Mouse (Mus musculus): ENCODE data around the gene A4gnt. TPM values are rescaled to one million over a fixed set of nuclear protein-coding genes. Genes with fewer than 3 reads are reported as not detected.

The A4gnt gene
- not detected in 2 replicates for polyA plus RNA-seq (2014; fragmentation: Nextera tagmentation; extraction: Ambion mirVana)

DNA sequence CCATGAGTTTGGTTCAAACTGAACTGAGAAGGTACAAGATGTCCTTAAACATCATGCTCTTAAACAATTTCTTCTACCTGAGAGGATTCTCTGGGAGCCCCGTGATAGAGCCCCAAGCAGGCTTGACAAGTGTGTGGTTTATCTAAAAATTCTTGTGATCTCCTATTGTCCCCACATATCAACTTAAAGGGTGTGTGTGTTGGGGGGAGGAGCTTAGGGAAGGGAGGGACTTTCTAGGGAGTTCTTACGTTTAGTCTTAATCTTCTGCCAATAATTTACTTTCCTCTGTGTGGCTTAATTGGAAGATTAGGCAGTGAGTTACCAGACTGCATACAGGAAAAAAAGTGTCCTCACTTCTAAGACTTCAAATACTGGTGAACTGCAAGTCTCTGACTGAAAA lies at the start of gene A4gnt:
Gene A4gnt (plus strand): TSS at position 301 of the 400 bp plus-strand sequence.
- DNase-seq (no peak), ATAC-seq (ENCODE audit: insufficient read depth) (no peak)
- Histone ChIP-seq H3K4me1 (ENCODE audit: insufficient read depth) (no peaks in the 10 kb centered on the region), H3K27ac (ENCODE audit: low read depth) (no peak within 1 kb of the TSS), H3K4me2 (no peak within 1 kb of the TSS), H3K9me3 (ENCODE audit: low read depth, low read length) (no peaks in the 10 kb centered on the region), H3K9ac (no peak within 1 kb of the TSS), H3K36me3 (ENCODE audit: insufficient read depth) (no peaks in the 10 kb centered on the region), H3K27me3 (ENCODE audit: insufficient read depth, low read length) (no peaks in the 10 kb centered on the region), H3K4me3 (ENCODE audit: low read depth, low read length) (no peak within 1 kb of the TSS)
- TF ChIP-seq CTCF (IDR thresholded peaks at IDR 0.05; ENCODE audit: low read depth) = no peak
- WGBS = 32% methylated on average over 2 of the region's 2 CpGs

DNA sequence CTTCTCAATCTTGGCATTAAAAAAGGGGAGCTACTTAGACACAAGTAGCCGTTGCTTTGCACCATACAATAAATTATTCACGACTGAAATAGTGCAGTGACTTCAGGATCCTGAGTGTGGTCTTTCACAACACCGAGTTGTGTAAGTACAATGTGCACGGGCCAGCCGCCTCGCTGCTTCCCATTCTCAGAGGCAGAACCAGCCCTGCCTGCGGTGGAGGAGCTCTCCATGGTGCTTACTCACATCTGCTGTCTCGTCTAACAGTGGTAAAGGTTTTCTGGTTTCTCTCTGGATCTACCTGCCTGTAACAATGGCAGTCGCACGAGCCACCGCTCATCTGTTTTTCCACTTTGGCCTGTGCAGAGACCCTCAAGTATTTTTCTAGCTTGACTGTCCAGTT lies 48.6 kb upstream of the A4gnt start:
- Histone ChIP-seq H3K27ac (ENCODE audit: low read depth) (no peak overlapping the region), H3K36me3 (ENCODE audit: insufficient read depth) (no peaks in the 10 kb centered on the region), H3K4me2 (no peak overlapping the region), H3K4me3 (ENCODE audit: low read depth, low read length) (no peak overlapping the region), H3K4me1 (ENCODE audit: insufficient read depth) (peaks cover 9% of the 10 kb centered on the region; the same call in 1 of the 2 replicates), H3K9ac (no peak overlapping the region), H3K27me3 (ENCODE audit: insufficient read depth, low read length) (no peaks in the 10 kb centered on the region), H3K9me3 (ENCODE audit: low read depth, low read length) (no peaks in the 10 kb centered on the region)
- TF ChIP-seq CTCF (IDR thresholded peaks at IDR 0.05; ENCODE audit: low read depth) = no peak
- no peak for ATAC-seq (ENCODE audit: insufficient read depth)
- WGBS = 18% methylated on average over 11 of the region's 11 CpGs
- peak; percentile 87 for DNase-seq

DNA sequence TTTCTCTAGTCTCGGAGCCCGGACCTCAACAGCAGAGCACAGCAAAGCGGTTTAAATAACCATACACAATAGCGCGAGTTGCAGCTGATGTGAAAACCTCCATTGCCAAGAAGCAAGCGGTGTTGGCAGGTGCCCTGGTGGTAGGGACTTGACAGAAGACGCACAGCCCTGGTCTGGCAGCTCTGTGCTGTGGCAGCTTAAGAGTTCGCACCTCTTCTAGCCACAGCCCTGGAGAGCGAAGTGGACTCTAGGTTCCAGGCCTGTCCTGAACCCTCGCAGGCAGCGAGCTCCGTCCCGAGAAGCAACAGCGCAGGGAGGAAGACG lies 44.3 kb upstream of the A4gnt start:
- H3K9ac ChIP-seq = peak overlapping the region; percentile 84
- H3K36me3 ChIP-seq (ENCODE audit: insufficient read depth) = no peaks in the 10 kb centered on the region
- under 1% methylated on average over 15 of the region's 15 CpGs for WGBS
- peak overlapping the region; percentile 91 for H3K4me3 ChIP-seq (ENCODE audit: low read depth, low read length)
- H3K9me3 ChIP-seq (ENCODE audit: low read depth, low read length) = no peaks in the 10 kb centered on the region
- no peak for TF ChIP-seq CTCF (IDR thresholded peaks at IDR 0.05; ENCODE audit: low read depth)
- DNase-seq (no peak), ATAC-seq (ENCODE audit: insufficient read depth) (no peak)
- H3K27ac ChIP-seq (ENCODE audit: low read depth) = peak overlapping the region; percentile 94; the same call in 1 of the 2 replicates
- H3K4me2 ChIP-seq = peak overlapping the region; percentile 83
- H3K27me3 ChIP-seq (ENCODE audit: insufficient read depth, low read length) = no peaks in the 10 kb centered on the region
- peaks cover 9% of the 10 kb centered on the region; the same call in 1 of the 2 replicates for H3K4me1 ChIP-seq (ENCODE audit: insufficient read depth)

GRCm38 (mm10) chr9:99568347-99569070 lies 43.8 kb upstream of the A4gnt start, which contains the start of gene Armc8:
Gene Armc8 (minus strand): TSS chr9:99568899.
- H3K36me3 ChIP-seq (ENCODE audit: insufficient read depth) = no peaks in the 10 kb centered on the region
- H3K9me3 ChIP-seq (ENCODE audit: low read depth, low read length) = no peaks in the 10 kb centered on the region
- no peaks in the 10 kb centered on the region for H3K27me3 ChIP-seq (ENCODE audit: insufficient read depth, low read length)
- H3K4me2 ChIP-seq = peak within 1 kb of the TSS; percentile 83
- peak within 1 kb of the TSS; percentile 84 for H3K9ac ChIP-seq
- H3K4me3 ChIP-seq (ENCODE audit: low read depth, low read length) = peak within 1 kb of the TSS; percentile 91
- peaks cover 9% of the 10 kb centered on the region; the same call in 1 of the 2 replicates for H3K4me1 ChIP-seq (ENCODE audit: insufficient read depth)
- peak; percentile 94 for DNase-seq
- no peak for TF ChIP-seq CTCF (IDR thresholded peaks at IDR 0.05; ENCODE audit: low read depth)
- peak; percentile 95 for ATAC-seq (ENCODE audit: insufficient read depth)
- peak within 1 kb of the TSS; percentile 94 for H3K27ac ChIP-seq (ENCODE audit: low read depth)
- under 1% methylated on average over 70 of the region's 70 CpGs for WGBS

GRCm38 (mm10) chr9:99569071-99569397 lies 43.3 kb upstream of the A4gnt start:
- DNase-seq = no peak
- Histone ChIP-seq H3K9me3 (ENCODE audit: low read depth, low read length) (no peaks in the 10 kb centered on the region), H3K36me3 (ENCODE audit: insufficient read depth) (no peaks in the 10 kb centered on the region), H3K4me3 (ENCODE audit: low read depth, low read length) (peak overlapping the region; percentile 91), H3K9ac (peak overlapping the region; percentile 84), H3K4me2 (peak overlapping the region; percentile 83), H3K27ac (ENCODE audit: low read depth) (peak overlapping the region; percentile 94; the same call in 1 of the 2 replicates), H3K27me3 (ENCODE audit: insufficient read depth, low read length) (no peaks in the 10 kb centered on the region), H3K4me1 (ENCODE audit: insufficient read depth) (peaks cover 9% of the 10 kb centered on the region; the same call in 1 of the 2 replicates)
- under 1% methylated on average over 9 of the region's 9 CpGs for WGBS
- no peak for TF ChIP-seq CTCF (IDR thresholded peaks at IDR 0.05; ENCODE audit: low read depth)
- no peak for ATAC-seq (ENCODE audit: insufficient read depth)

GRCm38 (mm10) chr9:99575677-99576480 lies 36.4 kb upstream of the A4gnt start, which contains the start of gene Dbr1:
Gene Dbr1 (plus strand): TSS chr9:99575799.
- H3K9ac ChIP-seq = peak within 1 kb of the TSS; percentile 90
- under 1% methylated on average over 57 of the region's 57 CpGs for WGBS
- peak; percentile 97 for DNase-seq
- H3K9me3 ChIP-seq (ENCODE audit: low read depth, low read length) = no peaks in the 10 kb centered on the region
- H3K4me1 ChIP-seq (ENCODE audit: insufficient read depth) = peaks cover 5% of the 10 kb centered on the region; the same call in 1 of the 2 replicates
- peak; percentile 96 for ATAC-seq (ENCODE audit: insufficient read depth)
- TF ChIP-seq CTCF (IDR thresholded peaks at IDR 0.05; ENCODE audit: low read depth) = no peak
- H3K4me2 ChIP-seq = peak within 1 kb of the TSS; percentile 81
- peak within 1 kb of the TSS; percentile 74 for H3K27ac ChIP-seq (ENCODE audit: low read depth)
- H3K36me3 ChIP-seq (ENCODE audit: insufficient read depth) = peaks cover 13% of the 10 kb centered on the region
- H3K4me3 ChIP-seq (ENCODE audit: low read depth, low read length) = peak within 1 kb of the TSS; percentile 76
- no peaks in the 10 kb centered on the region for H3K27me3 ChIP-seq (ENCODE audit: insufficient read depth, low read length)

- DNase-seq = peak; percentile 77
- Histone ChIP-seq H3K4me1 (ENCODE audit: insufficient read depth) (peaks cover 5% of the 10 kb centered on the region; the same call in 1 of the 2 replicates), H3K9ac (no peak overlapping the region), H3K36me3 (ENCODE audit: insufficient read depth) (peaks cover 50% of the 10 kb centered on the region), H3K9me3 (ENCODE audit: low read depth, low read length) (no peaks in the 10 kb centered on the region), H3K27me3 (ENCODE audit: insufficient read depth, low read length) (no peaks in the 10 kb centered on the region), H3K4me3 (ENCODE audit: low read depth, low read length) (no peak overlapping the region), H3K27ac (ENCODE audit: low read depth) (no peak overlapping the region), H3K4me2 (no peak overlapping the region)
- no peak for ATAC-seq (ENCODE audit: insufficient read depth)
- peak; percentile 75 for TF ChIP-seq CTCF (IDR thresholded peaks at IDR 0.05; ENCODE audit: low read depth)
- 39% methylated on average over 2 of the region's 2 CpGs for WGBS
Observed at GRCm38 (mm10) chr9:99580655-99581054, 31.6 kb upstream of the A4gnt start.
